Mouse (Mus musculus): ENCODE results near the gene Slc1a7.

- TF ChIP-seq CTCF (IDR thresholded peaks at IDR 0.05; ENCODE audit: low read depth) (peak; percentile 5; the same call in 1 of the 2 replicates), EP300 (IDR thresholded peaks at IDR 0.05; ENCODE audit: low read depth) (no peak)
Observed at GRCm38 (mm10) chr4:107988931-107989330, 20.8 kb downstream of the Slc1a7 start.

Measured in heart, postnatal 0 days (tissue).